In the genomic region with DNA sequence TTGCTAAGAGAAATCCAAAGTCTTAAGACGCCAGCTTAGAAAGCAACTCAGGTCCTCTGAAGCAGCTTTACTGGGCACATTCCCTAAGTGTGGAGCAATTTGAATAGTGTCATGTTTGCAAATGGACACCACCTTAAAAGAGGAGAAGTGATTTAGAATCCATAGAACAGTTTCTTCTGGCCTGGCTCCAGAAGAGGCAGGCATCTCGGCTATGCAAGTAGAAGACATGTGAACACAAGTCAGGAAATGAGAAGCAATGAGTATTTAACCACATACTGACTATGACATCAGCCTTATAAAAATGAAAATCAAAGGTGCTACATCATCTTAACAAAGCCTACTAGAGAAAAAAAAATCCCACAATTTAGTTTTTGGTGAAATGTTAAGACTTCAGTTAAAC, we compare ENCODE assay signal across 29 mouse cellular contexts. TPM values are rescaled to one million over a fixed set of nuclear protein-coding genes. Genes with fewer than 3 reads are reported as not detected.
DNase-seq lines count a peak whose midpoint lies in the region; ATAC-seq and TF ChIP-seq lines count a peak whose summit lies in the region.
"Had no signal": no experiment of that assay in that cellular context is flagged by ENCODE, and none has a peak within 500 bp of the region (broad histone marks: within the 10 kb centered on the region; RNA-seq: fewer than 3 reads in every experiment).

No protein-coding gene starts in this region.

- no peak for DNase-seq in heart, postnatal 10 days
- peak; percentile 58 for DNase-seq in 416B (ENCODE audit: low read depth)
- no peak for DNase-seq in adrenal gland, postnatal 14 days
- DNase-seq: adrenal gland, postnatal 10 days; cerebellum, adult 11-12 months; cerebellum, adult 8-10 months; cerebellum, postnatal 10 days; cerebellum, postnatal 36 days; embryo, embryonic 11 days; gastrocnemius, postnatal 10 days; gastrocnemius, postnatal 36 days; heart, adult 2 months; heart, postnatal 36 days; kidney, adult 18-20 months; kidney, adult 9 months had no signal

- TF ChIP-seq POLR2A in embryonic fibroblast, embryonic 13.5 days (IDR thresholded peaks at IDR 0.05; ENCODE audit: low read depth, low read length), result no peak

- no peak overlapping the region for H3K4me3 ChIP-seq in heart, embryonic 13.5 days
- H3K4me3 ChIP-seq in embryonic fibroblast, embryonic 13.5 days (ENCODE audit: insufficient read depth, low read length), result no peak overlapping the region
- H3K4me3 ChIP-seq in hindbrain, embryonic 13.5 days, result no peak overlapping the region
- H3K4me3 ChIP-seq: embryonic facial prominence, embryonic 15.5 days; erythroblast, embryonic 14.5 days; forebrain, embryonic 13.5 days; heart, adult 2 months; heart, embryonic 10.5 days; hindbrain, embryonic 10.5 days had no signal

- H3K27me3 ChIP-seq in heart, embryonic 13.5 days (replicated peaks), result no peaks in the 10 kb centered on the region
- H3K27me3 ChIP-seq in hindbrain, embryonic 13.5 days, result no peaks in the 10 kb centered on the region
- H3K27me3 ChIP-seq: embryonic facial prominence, embryonic 15.5 days; forebrain, embryonic 13.5 days had no signal

- no peak overlapping the region for H3K4me2 ChIP-seq in heart, embryonic 13.5 days
- H3K4me2 ChIP-seq in hindbrain, embryonic 13.5 days, result no peak overlapping the region
- H3K4me2 ChIP-seq: embryonic facial prominence, embryonic 15.5 days; forebrain, embryonic 13.5 days; hindbrain, embryonic 14.5 days had no signal

- H3K36me3 ChIP-seq in heart, embryonic 13.5 days, result peaks cover 5% of the 10 kb centered on the region; the same call in 1 of the 2 replicates
- H3K36me3 ChIP-seq in hindbrain, embryonic 13.5 days, result no peaks in the 10 kb centered on the region
- H3K36me3 ChIP-seq: embryonic facial prominence, embryonic 15.5 days; heart, embryonic 10.5 days; hindbrain, embryonic 10.5 days had no signal

- H3K27ac ChIP-seq in heart, embryonic 13.5 days (replicated peaks), result 0 out of 2 replicates have a peak overlapping the region, but pooled peaks have one; percentile 5
- peak overlapping the region; percentile 73 for H3K27ac ChIP-seq in embryonic fibroblast, embryonic 13.5 days (ENCODE audit: insufficient read depth, low read length)
- no peak overlapping the region for H3K27ac ChIP-seq in hindbrain, embryonic 13.5 days
- H3K27ac ChIP-seq: embryonic facial prominence, embryonic 15.5 days; forebrain, embryonic 13.5 days; heart, adult 2 months; heart, embryonic 10.5 days; hindbrain, embryonic 10.5 days; hindbrain, embryonic 14.5 days; hindbrain, postnatal 0 days had no signal

- H3K9me3 ChIP-seq in heart, embryonic 13.5 days, result no peaks in the 10 kb centered on the region
- no peaks in the 10 kb centered on the region for H3K9me3 ChIP-seq in hindbrain, embryonic 13.5 days
- H3K9me3 ChIP-seq: embryonic facial prominence, embryonic 15.5 days; forebrain, embryonic 13.5 days; heart, embryonic 10.5 days; hindbrain, embryonic 10.5 days had no signal

- TF ChIP-seq CTCF in embryonic fibroblast, embryonic 13.5 days (IDR thresholded peaks at IDR 0.05; ENCODE audit: borderline replicate concordance, insufficient read depth, low read length), result no peak

- intact Hi-C loops in heart, postnatal 10 days (cut with DNase I), result no loop called here

- no peak for ATAC-seq in heart, embryonic 13.5 days (ENCODE audit: extremely low read depth, insufficient number of reproducible peaks, low FRiP score, low TSS enrichment)
- no peak for ATAC-seq in hindbrain, embryonic 13.5 days (ENCODE audit: low FRiP score)
- ATAC-seq: activated CD4-positive, CD25-positive, alpha-beta regulatory T cell, adult 4 months; forebrain, embryonic 13.5 days; forebrain, embryonic 16.5 days; hindbrain, postnatal 0 days; inflammation-experienced regulatory T-cells, adult 6 months; intestine, embryonic 16.5 days had no signal

- WGBS in heart, embryonic 13.5 days, result 62% methylated on average over 2 of the region's 2 CpGs
- WGBS in hindbrain, embryonic 13.5 days, result 81% methylated on average over 2 of the region's 2 CpGs

- H3K4me1 ChIP-seq in heart, embryonic 13.5 days, result peaks cover 8% of the 10 kb centered on the region
- peaks cover 11% of the 10 kb centered on the region for H3K4me1 ChIP-seq in embryonic fibroblast, embryonic 13.5 days (ENCODE audit: control insufficient read depth, insufficient read depth, low read length)
- H3K4me1 ChIP-seq in hindbrain, embryonic 13.5 days (replicated peaks), result no peaks in the 10 kb centered on the region
- H3K4me1 ChIP-seq: embryonic facial prominence, embryonic 15.5 days; forebrain, embryonic 13.5 days; heart, embryonic 10.5 days; hindbrain, embryonic 10.5 days had no signal

- no peak overlapping the region for H3K9ac ChIP-seq in heart, embryonic 13.5 days
- no peak overlapping the region for H3K9ac ChIP-seq in hindbrain, embryonic 13.5 days
- H3K9ac ChIP-seq: embryonic facial prominence, embryonic 15.5 days; forebrain, embryonic 13.5 days; hindbrain, embryonic 14.5 days had no signal

RNA-seq across cellular contexts. Expression of a gene that starts 17.7 kb away (rescaled TPM):
- 14.3 and 15.7 TPM in 2 replicates for polyA plus RNA-seq in heart, embryonic 13.5 days (2015; fragmentation: Nextera tagmentation; extraction: Ambion mirVana)
- total RNA-seq in heart, postnatal 10 days (2021), result 1 to 10 TPM; 3.8 to 4.3 TPM
- 31.4 and 38.6 TPM in 2 replicates for polyA plus RNA-seq in embryonic fibroblast, embryonic 13.5 days (2011; ENCODE audit: insufficient read length, low read depth, missing spikeins)
- total RNA-seq in adrenal gland, postnatal 14 days (2021), result 2.2 and 2.4 TPM in 2 replicates
- polyA plus RNA-seq in hindbrain, embryonic 13.5 days (2015; fragmentation: Nextera tagmentation; extraction: Ambion mirVana), result 2.7 and 2.9 TPM in 2 replicates
- polyA plus RNA-seq: activated CD4-positive, CD25-positive, alpha-beta regulatory T cell, adult 4 months had no signal
